Mouse (Mus musculus) gastrocnemius, postnatal 14 days (tissue): ENCODE data around the gene Lgr6. TPM values are rescaled to one million over a fixed set of nuclear protein-coding genes. Genes with fewer than 3 reads are reported as not detected.

Experiments
- DNase-seq: peaks from one replicate; pipeline ENCODE4 v3.0.0; 2021; ENCODE audit warnings: mixed read lengths
- intact Hi-C: fragments of 180-260 bp; cut with DNase I; formaldehyde crosslinking; loops from one replicate; pipeline ENCODE4 v1.15.1; 2025; ENCODE audit warnings: low total_unique reads
- total RNA-seq, 2 experiments: library from RNA; stranded (reverse); gene quantifications; 2 replicates each; pipeline ENCODE4 v1.2.3; 2021

Lgr6 gene
- total RNA-seq, 2 experiments from 2014 or later, result 0.88 to 1.1 TPM

DNA sequence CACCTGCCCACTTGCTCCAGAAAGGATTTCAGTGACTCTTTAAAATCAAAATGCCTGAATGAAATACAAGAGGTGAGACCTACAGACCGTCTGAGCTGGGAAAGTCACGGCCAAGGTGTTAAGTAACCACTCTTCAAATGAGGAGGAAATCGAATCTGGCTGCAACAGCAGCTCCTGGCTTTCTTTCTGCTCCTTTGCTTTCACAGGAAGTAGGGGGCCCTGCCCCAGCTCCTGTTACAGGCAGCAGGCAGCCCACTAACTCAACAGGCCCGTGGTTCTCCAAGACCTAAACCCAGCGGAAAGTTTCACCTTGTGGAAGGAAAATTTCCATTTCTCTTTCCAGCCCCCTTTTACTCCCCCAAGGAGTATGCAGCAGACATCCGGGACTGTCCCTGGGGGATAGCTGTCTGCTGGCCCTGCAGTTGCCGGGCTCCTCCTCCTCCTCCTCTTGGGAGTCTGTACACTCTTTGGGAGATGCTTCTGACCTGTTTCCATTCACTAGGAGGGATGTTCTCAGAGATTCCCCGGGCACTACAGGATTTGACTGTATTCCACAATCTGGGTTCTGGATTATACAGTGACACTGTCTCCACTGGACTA lies 112.9 kb downstream of the Lgr6 start:
- intact Hi-C loops, result no loop called here
- DNase-seq, result no peak

DNA sequence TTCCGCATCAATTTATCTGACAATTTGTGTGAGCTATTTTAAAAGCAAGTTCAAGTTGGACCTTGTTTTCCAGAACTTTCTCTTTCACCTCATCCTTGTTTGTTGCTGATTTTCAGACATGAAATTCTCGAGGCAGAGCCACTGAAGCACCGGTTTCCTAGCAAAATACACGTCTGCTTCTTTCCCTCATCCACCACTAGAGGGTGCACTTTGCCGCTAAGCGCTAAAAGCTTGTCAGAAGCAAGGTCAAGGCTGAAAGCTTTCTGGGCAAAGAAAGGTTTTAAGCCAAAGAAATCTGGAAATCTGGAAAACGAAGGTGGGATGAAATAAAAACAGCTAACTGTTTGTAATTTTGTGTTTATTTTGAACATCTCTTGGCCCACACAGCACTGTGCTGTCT lies 115.7 kb downstream of the Lgr6 start:
- intact Hi-C loops, result loop anchor here (1.0 kb wide), 1 partner anchor 117 kb away; no protein-coding TSS in a partner anchor
- DNase-seq, result peak; percentile 71

DNA sequence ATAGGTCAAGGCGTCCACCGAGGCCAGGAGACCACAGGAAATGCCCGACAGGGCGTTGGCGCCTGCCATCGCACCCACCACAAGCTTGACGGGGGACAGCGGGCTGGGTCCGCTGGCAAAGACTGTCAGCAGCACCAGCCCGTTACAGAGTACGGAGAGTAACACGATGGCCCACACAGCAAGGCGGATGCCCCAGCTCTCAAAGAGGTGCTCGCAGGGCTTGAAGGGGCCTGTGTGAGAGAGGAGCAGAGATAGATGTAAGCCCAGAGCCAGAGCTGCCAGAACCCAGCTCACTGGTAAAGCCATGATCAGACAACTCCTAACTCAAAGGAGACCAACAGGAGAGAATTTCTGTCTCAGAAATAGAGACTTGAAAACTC lies 117.1 kb downstream of the Lgr6 start:
- no peak for DNase-seq
- intact Hi-C loops, result no loop called here

DNA sequence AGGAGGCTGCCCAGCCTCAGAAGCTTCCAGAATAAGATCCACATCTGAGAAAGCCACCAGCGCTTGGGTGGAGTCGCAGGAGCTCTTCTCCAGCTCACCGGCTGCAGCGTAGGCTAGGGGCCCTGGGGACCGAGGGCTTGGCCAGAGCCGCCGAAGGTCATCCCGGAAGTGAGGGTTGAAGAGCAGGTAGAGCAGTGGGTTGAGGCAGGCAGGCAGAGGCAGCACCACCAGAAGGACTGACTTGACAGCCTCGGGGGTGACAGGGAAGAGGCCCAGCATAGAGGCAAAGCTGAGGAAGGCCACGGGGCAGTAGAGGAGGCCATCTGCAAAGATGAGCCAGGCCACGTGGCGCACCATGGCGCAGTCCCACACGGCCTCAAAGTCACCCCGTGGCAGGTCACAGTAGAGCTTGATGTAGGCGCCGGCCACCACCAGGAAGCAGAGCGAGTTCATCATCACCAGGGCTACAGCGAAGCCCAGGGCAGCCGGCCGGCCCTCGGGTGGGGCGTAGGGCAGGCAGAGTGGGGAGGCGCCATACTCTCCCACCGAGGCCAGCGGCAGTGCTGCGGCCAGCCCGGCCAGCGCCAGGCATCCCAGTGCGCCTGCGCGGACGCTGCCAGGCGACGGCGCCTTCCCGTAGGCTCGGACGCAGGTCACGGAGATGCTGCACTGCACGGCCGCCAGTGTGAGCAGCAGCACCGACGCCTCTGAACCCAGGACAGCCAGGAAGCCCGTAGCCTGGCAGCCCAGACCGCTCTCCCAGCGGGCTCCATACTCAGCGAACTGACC lies 117.7 kb downstream of the Lgr6 start:
- peak; percentile 66 for DNase-seq
- intact Hi-C loops, result no loop called here

DNA sequence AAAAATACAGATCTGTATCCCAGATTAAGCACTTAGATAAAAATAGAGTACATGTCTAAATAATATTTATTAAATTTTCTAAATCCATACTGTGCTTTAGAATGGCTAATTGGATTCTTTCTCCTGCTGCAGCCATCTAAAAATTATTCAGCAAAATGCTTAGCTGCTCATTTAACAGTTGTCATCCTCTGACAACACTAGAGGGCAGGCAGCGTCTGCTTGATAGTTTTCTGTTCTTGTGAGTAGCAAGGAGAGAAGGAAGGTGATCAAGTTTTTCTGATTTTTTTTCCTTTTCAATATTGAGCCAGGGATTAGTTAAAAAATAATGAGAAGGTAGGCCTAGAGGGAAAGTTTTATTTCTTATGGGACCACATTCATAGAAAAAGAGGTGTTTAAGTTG lies 132.2 kb downstream of the Lgr6 start:
- no peak for DNase-seq
- intact Hi-C loops, result no loop called here

DNA sequence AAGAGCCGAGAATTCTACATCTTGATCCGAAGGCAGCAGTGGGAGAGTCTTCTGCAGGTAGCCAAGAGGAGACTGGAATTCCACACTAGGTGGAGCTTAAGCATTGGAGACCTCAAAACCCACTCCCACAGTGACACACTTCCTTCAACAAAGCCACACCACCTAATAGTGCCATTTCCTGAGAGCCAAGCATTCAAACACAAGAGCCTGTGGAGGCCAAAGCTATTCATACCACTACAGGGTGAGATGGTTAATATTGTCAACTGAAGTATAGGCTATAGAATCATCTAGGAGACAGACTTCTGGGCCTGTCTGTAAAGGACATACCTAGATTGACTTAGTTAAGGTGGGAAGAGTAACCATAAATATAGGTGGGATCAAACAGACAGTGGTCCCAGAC lies 139.6 kb downstream of the Lgr6 start:
- intact Hi-C loops, result no loop called here
- DNase-seq, result no peak

DNA sequence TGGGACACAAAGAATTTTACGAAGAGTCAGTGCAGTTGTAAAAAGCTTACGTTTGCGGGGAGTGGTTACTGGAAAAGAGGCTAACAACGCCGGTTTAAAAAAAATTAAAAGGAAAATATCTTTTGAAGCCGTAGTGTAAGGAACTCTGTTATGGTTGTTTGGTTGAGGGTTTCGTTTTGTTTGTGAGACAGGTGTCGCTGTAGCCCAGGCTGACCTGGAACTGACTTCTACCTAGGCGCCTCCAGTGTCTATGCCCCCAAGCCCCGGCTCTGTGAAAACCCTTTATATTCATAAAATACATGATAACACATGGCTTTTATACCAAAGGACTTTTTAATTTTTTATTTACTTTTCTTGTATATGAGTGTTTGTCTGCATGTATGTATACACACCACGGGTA lies 142.3 kb downstream of the Lgr6 start:
- no peak for DNase-seq

DNA sequence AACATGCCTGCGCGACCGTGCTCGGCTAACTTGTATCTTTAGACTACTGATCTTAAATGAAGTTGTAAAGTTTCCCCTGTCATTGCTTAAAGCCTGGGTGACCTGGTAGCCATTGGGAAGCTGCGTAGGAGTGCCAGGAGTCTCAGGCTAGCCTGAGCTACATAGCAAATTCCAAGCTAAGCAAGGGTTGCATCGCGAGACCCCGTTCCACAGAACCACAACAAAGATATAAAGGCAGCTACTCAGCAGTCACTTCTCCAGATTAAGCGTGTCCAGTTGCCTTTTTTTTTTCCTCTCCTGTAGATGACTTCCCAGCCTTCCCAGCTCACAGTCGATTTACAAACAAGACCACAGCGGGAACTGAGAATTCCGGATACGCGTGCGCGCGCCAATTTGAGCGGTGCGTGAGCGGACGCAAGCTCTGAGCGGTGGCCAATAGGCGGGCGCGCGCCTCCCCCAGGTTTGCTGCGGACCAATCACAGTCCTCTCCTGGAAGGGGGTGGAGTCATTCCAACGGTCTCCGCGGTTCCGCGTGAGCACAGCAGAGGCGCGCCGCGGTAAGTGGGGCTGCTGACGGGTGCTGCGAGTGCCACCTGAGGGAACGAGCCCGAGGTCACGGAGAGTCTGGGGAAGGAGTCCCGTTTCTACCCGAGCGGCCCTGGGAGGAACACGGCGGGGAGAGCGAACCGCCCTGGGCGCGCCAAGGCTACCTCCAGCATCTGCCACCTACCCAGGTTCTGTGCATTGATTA lies 142.8 kb downstream of the Lgr6 start, which contains the start of gene Ube2t:
Gene Ube2t, plus strand, starts transcription at position 513 of the 751 bp plus-strand sequence.
- intact Hi-C loops, result no loop called here

More for the DNA sequence above, 142.3 kb downstream of the Lgr6 start:
- intact Hi-C loops, result no loop called here

DNA sequence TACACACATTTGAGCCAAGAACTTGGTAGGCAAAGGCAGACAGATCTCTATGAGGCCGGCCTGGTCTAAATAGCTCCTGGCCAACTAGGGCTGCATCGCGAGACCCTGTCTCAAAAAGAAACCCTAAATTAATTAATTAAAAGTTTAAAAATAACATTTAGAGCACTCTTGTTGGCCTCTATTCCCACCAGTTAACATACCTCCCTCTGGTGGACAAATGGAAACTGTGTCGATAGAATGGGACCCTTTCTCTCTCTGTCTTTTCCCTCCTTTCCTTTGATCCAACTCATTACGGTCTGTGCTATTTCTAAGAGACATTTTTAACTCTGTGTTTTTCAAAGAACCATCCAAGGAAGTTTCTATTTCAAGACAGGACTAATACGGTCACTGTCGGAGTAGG lies 144.4 kb downstream of the Lgr6 start:
- no peak for DNase-seq
- intact Hi-C loops, result no loop called here

More for the DNA sequence above, 142.8 kb downstream of the Lgr6 start, which contains the start of gene Ube2t:
- peak; percentile 95 for DNase-seq

DNA sequence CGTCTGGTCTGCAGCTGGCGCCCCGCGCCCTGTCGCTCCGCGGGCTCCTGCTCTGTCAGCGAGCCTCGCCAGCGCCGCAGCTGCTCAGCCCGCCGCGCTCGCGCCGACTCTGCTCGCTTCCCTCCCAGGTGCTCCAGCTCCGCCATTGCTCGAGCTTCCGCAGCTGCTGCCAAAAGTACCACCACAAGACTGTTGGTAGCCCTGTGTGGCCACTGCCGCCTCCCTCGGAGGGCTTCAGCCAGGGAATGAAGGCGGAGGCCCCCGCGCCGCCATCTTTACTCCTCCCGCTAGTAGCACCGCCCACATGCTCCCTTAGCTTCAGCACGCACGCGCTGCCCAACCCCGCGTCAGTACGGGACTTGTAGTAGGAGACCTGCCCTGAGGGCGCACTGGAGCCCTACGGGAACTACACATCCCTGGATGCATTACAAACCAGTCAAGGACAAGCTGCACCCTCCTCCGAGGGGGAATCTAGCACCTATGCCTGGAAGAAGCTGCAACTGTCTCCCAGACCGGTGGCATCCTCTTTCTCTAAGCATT lies 149.4 kb downstream of the Lgr6 start, which contains the start of gene Ppp1r12b:
Gene Ppp1r12b, minus strand, starts transcription at position 306 of the 540 bp plus-strand sequence.
- peak; percentile 98 for DNase-seq
- intact Hi-C loops, result no loop called here

DNA sequence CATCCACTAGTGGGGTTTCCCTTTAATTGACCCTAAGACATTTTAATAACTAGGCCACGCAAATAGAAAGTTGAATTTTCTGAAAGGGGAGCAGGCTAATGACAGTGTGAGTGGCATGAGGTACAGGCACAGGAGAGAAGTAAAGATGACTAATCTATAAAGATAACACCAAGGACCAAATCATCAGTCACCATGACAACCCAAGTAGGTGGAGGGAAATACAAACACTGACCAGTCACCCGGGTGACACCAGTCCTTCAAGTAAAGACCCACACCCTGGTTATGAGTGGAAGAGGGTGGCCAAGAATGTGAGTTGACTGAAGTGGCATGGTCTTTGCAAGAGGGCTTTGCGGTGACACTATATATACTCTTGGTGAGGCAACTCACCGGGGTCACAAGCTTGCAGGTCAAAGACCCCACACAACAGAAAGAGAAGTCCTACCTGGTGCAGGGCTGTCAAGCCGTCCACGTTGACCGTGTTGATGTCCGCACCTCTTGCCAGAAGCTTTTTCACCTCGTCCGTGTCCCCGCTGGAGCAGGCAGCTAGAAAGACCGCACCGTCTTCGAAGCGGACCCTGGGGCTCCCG lies 149.9 kb downstream of the Lgr6 start:
- intact Hi-C loops, result no loop called here
- no peak for DNase-seq

DNA sequence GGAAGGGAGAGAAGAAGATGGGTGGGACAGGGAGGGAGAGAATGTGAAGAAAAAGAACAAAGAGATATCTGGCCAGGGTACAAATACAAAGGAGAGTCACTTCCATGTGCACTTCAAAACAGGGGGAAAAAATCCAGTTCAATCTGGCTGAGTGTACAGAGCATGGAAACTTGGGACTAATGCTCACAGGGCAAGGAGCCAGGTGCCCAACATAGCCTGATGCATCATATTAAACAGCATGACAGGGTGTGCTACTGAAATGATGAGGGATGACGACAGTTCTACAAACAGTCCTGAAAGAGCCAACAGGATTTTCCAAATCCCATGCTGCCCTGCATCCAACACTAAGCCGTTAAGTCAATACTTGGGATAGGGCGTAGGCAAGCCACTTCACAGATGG lies 155.1 kb downstream of the Lgr6 start:
- DNase-seq, result no peak
- intact Hi-C loops, result no loop called here

DNA sequence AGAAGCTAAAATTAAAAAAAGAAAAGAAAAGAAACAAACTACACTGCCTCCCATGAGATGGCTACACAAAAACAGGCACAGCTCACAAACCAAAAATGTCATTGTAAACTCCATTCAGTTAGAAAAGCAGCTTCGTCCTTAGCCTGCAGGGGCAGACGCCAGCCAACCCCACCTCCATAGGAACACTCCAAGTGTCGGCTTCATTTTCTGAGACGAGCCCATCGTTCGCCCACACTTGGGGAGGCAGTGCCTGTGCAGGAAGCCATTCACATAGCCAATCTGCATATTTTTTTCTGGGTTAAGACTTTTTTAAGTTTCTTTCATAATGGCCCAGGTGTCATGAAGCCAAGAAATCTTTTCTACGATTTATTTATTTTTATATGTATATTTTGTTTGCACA lies 157.5 kb downstream of the Lgr6 start:
- intact Hi-C loops, result no loop called here
- no peak for DNase-seq

DNA sequence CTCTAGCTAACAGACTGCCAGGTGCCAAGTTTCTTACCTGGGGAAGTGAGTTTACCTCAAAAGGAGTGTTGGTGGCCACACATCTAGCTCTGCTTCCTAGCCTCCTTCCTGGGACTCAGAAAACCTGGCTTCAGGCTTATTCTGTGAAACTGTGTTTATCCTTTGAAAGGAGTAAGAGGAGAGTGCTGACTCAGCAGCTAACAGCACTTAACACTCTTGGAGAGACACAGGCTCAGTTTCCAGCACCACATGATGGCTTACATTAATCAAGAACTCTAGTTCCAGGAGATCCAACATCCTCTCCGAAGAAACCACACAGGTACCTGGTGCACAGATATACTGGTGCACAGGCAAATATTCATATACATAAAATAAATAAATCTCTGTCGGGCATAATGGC lies 162.2 kb downstream of the Lgr6 start:
- intact Hi-C loops, result no loop called here
- DNase-seq, result no peak

DNA sequence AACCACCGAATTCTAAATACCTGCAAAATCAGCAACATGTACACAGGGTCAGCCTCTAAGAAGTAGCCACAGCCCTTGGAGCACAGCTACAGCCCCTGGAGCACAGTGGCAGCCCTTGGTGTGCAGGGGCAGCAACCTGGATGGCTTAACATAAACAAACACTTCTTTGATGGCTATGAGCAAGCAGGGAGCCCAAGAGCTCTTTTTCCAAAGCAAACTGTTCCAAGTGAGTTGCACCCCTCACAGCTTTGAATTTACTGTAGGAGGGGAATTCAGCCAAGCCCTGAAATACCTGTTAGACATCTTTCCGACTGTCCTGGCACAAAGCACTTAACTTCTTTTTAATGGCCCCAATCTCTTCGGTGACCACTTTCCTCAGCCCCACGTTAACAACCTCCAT lies 164.2 kb downstream of the Lgr6 start:
- intact Hi-C loops, result no loop called here
- no peak for DNase-seq

DNA sequence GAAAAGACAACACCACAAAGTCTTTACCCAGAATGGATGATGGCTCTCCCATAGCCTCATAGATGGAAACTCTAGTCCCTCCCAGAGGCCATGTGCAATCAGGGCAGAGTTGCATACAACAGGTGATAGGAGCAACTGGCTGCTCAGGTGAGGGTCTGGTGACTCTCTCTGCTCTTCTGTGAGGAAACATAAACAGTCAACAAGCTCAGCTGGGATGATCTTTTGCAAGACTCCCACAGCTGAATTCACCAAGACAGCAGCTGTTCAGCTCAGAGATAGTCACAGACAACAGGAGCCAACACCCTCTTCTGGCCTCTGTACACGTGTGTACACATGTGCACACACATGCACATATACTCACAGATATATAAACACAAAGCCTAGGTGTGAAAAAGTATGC lies 166.8 kb downstream of the Lgr6 start:
- no peak for DNase-seq
- intact Hi-C loops, result no loop called here

DNA sequence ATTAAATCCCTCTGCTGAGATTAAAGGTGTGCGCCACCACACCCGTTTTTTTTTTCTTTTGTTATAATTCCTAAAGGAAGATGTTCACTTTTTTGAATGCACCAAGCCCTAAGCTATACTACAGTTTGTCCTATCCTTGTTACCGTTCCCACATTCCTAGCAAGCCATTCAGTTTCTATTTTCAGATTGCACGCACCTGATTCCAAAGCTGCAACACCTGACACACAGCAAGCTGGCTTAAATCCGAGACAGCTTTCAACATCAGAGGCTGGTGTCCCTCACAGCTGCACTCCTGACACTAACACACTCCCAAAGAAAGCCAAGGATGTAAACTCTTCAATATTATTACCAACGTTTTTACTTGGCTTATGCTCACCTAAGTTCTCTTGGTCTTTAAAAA lies 168.7 kb downstream of the Lgr6 start:
- DNase-seq, result no peak
- intact Hi-C loops, result no loop called here
